Mouse (Mus musculus) liver, adult (tissue): ENCODE results near the gene Ackr3.

ENCODE experiments used
- GATA4 ChIP-seq: IDR thresholded peaks from 2 replicates; pipeline ENCODE4 v1.6.1; 2014; ENCODE audit warnings: mild to moderate bottlenecking, low read length; ENCODE audit not compliant: insufficient replicate concordance

The Ackr3 gene

DNA sequence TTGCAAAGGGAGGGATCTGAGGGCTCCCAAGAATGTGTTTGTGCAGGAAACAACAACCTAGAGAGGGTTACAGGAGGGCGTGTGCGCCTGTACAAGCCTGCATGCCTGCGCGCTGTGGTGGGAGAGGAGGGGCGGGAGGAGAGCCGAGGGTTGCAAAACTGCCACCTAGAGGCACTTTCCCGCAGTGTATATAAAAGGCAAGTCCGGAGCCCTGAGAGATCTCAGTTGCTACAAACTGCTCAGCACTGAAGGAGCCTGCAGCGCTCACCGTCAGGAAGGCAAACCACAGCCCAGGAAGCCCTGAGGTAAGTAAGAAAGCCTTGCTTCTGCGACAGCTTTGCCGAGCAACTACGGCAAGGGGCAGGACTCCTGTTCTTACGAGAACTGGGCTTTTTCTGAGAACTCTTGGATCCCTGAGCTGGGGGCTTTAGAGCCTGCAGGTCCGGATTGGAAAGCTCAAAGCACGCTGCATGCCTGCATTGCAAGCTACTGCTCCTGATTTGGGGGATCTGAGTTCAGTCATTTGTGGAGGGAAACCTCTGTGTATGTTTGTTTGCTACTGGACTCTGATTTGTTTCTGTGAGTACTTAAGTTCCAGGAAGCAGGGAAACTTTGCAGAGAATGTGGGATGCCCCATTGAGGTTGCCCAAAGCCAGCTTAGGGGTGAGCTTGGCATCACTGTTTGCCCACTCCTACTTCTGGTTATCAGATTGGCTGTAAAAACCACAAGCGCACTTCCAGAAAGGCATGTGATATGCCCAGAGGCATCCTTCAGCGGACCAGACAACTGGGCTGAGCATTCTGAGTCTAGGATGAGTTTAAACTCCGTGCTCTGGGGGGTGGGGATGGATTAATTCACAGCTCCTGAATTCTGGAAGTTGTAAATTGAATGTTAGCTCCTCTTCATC lies at the start of gene Ackr3:
Gene Ackr3, plus strand, starts transcription at position 198 of the 908 bp plus-strand sequence.
- TF ChIP-seq GATA4 = no peak

- TF ChIP-seq GATA4 = no peak
Observed at GRCm38 (mm10) chr1:90156589-90156988, 47.2 kb upstream of the Ackr3 start.

GRCm38 (mm10) chr1:90159927-90160326 lies 43.9 kb upstream of the Ackr3 start:
- no peak for TF ChIP-seq GATA4

DNA sequence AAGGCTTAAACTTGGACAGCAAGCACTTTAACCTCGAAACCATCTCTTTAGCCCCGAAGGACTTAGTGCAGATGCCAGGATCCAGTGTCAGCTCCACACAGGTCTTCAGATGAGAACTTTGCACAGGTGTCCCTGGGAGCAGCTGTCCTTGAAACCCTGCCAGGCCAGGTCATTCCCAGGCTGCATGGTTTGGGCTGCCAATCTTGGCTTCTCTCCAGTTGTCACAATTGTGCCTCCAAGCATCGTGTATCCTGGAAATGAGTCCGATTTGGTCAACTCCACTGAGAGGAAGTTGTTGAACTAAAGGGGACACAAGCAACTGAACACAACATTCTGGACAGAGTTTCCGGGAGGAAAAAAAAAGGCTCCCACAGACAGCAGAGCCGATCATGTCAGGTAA lies 42.2 kb upstream of the Ackr3 start:
- no peak for TF ChIP-seq GATA4

GRCm38 (mm10) chr1:90162379-90162857 lies 41.4 kb upstream of the Ackr3 start:
- no peak for TF ChIP-seq GATA4

GRCm38 (mm10) chr1:90163161-90163560 lies 40.6 kb upstream of the Ackr3 start:
- no peak for TF ChIP-seq GATA4

GRCm38 (mm10) chr1:90164319-90164718 lies 39.5 kb upstream of the Ackr3 start:
- TF ChIP-seq GATA4 = no peak

- no peak for TF ChIP-seq GATA4
Observed at GRCm38 (mm10) chr1:90174338-90174737, 29.4 kb upstream of the Ackr3 start.

DNA sequence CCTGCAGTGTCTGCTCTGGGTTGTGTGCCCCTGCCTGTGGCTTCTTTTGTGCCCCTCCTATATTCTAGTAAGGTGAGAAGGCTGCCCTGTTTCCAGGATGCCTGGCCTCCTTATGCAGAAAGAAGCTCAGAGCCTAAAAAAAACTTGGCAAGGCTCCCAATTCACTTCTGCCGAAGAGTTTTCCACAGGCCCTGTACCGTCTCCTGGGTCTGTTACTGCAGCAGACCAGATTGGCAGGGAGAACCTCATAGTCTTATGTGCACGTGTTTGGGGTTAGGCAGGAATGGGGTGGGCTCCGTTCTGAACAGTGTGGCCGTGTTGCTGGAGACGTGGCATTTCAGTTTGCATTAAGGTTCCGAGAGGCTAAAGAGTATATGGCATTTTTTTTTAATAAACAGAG lies 27.6 kb upstream of the Ackr3 start:
- no peak for TF ChIP-seq GATA4

DNA sequence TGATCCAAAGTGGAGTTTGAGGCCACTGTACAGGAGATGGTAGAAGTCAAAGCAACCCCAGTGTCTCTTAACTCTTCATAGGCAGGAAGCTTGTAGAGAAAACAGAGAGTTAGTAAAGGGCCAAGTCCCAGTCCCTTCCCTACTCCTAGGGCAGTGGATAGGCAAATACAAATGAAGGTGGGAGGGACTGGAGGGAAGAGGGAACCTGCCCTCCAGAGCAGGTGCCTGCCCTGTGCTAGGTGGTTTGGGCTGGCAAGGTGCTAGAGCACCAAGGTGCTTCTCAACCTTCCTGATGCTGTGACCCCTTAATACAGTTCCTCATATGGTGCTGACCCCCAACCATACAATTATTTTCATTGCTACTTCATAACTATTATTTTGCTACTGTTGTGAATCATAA lies 26.2 kb upstream of the Ackr3 start:
- no peak for TF ChIP-seq GATA4

- no peak for TF ChIP-seq GATA4
Observed at GRCm38 (mm10) chr1:90177978-90178377, 25.8 kb upstream of the Ackr3 start.

- TF ChIP-seq GATA4 = no peak
Observed at GRCm38 (mm10) chr1:90180479-90180878, 23.3 kb upstream of the Ackr3 start.

- no peak for TF ChIP-seq GATA4
Observed at GRCm38 (mm10) chr1:90180966-90181699, 22.6 kb upstream of the Ackr3 start.

DNA sequence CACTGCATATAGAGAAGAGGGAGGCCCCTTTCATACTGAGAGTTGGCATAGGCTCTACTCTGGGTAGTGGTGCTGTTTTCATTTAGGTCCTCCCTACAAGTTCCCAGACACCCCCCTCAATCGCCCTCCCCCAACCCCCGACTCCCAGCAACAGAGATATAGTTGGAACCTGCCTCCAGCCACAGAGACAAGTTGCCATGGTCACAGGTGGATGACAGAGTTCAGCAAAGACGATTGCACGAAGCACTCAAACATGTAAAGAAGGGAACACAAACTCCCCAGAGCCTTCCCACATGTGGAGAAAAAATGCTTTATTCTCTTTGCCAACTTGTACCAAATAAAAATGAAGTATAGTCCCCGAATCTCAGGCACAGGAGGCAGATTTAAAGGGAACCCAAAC lies 21.3 kb upstream of the Ackr3 start:
- no peak for TF ChIP-seq GATA4

- no peak for TF ChIP-seq GATA4
Observed at GRCm38 (mm10) chr1:90183602-90184001, 20.2 kb upstream of the Ackr3 start.

- TF ChIP-seq GATA4 = no peak
Observed at GRCm38 (mm10) chr1:90186173-90186572, 17.6 kb upstream of the Ackr3 start.
